Comparison of ENCODE assay signal across 8 mouse cellular contexts in genomic region chr2:155592854-155593283, GRCm38 (mm10). TPM values are rescaled to one million over a fixed set of nuclear protein-coding genes. Genes with fewer than 3 reads are reported as not detected.
DNase-seq lines count a peak whose midpoint lies in the region; ATAC-seq and TF ChIP-seq lines count a peak whose summit lies in the region.

No protein-coding gene starts in this region.

- peak overlapping the region; percentile 67 for H3K4me3 ChIP-seq in kidney, embryonic 16.5 days (ENCODE audit: low read length)
- H3K4me3 ChIP-seq in cortical plate, adult 2 months (ENCODE audit: insufficient read depth, low read length): peak overlapping the region; percentile 60
- peak overlapping the region; percentile 56 for H3K4me3 ChIP-seq in hindbrain, embryonic 15.5 days
- peak overlapping the region; percentile 68 for H3K4me3 ChIP-seq in midbrain, embryonic 15.5 days

- H3K9me3 ChIP-seq in kidney, embryonic 16.5 days (ENCODE audit: low read length): no peaks in the 10 kb centered on the region
- no peaks in the 10 kb centered on the region for H3K9me3 ChIP-seq in hindbrain, embryonic 15.5 days
- no peaks in the 10 kb centered on the region for H3K9me3 ChIP-seq in midbrain, embryonic 15.5 days

- H3K27me3 ChIP-seq in kidney, embryonic 16.5 days (ENCODE audit: insufficient read depth, low read length): no peaks in the 10 kb centered on the region
- 0 out of 2 replicates have a peak, but pooled peaks cover 2% of the 10 kb centered on the region for H3K27me3 ChIP-seq in hindbrain, embryonic 15.5 days
- no peaks in the 10 kb centered on the region for H3K27me3 ChIP-seq in midbrain, embryonic 15.5 days (replicated peaks)

- peak overlapping the region; percentile 71 for H3K27ac ChIP-seq in kidney, embryonic 16.5 days (ENCODE audit: low read length)
- no peak overlapping the region for H3K27ac ChIP-seq in cortical plate, adult 2 months (ENCODE audit: insufficient read depth, low read length)
- H3K27ac ChIP-seq in hindbrain, embryonic 15.5 days (replicated peaks): peak overlapping the region; percentile 77
- H3K27ac ChIP-seq in midbrain, embryonic 15.5 days: peak overlapping the region; percentile 77

- peak overlapping the region; percentile 78 for H3K9ac ChIP-seq in kidney, embryonic 16.5 days (replicated peaks; ENCODE audit: low read length)
- peak overlapping the region; percentile 53 for H3K9ac ChIP-seq in hindbrain, embryonic 15.5 days
- H3K9ac ChIP-seq in midbrain, embryonic 15.5 days: peak overlapping the region; percentile 61

- TF ChIP-seq CTCF in cortical plate, adult 2 months (IDR thresholded peaks at IDR 0.05; ENCODE audit: extremely low read depth, insufficient read depth, low read length): no peak

- no peak for DNase-seq in kidney, adult 18-20 months
- no peak for DNase-seq in layer of hippocampus, postnatal 25 days (ENCODE audit: extremely low spot score in 1 of 2, low spot score in 1 of 2)
- no peak for DNase-seq in gastrocnemius, postnatal 25 days
- DNase-seq in yolk sac, embryonic 10.5 days (ENCODE audit: low spot score): no peak

- no peak; the same call in 1 of the 2 replicates for TF ChIP-seq POLR2A in cortical plate, adult 2 months (IDR thresholded peaks at IDR 0.05; ENCODE audit: extremely low read depth, insufficient read depth, low read length)

- ATAC-seq in kidney, embryonic 16.5 days (ENCODE audit: low FRiP score, low TSS enrichment): no peak
- no peak; the same call in none of the 2 replicates for ATAC-seq in hindbrain, embryonic 15.5 days (ENCODE audit: low FRiP score, low read depth)
- no peak for ATAC-seq in midbrain, embryonic 15.5 days (replicated peaks)

- under 1% methylated on average over 9 of the region's 9 CpGs for WGBS in kidney, embryonic 16.5 days
- 0% methylated on average over 9 of the region's 9 CpGs for WGBS in hindbrain, embryonic 15.5 days
- WGBS in midbrain, embryonic 15.5 days: 1% methylated on average over 9 of the region's 9 CpGs

- H3K4me2 ChIP-seq in kidney, embryonic 16.5 days (replicated peaks; ENCODE audit: low read depth, low read length): peak overlapping the region; percentile 81
- H3K4me2 ChIP-seq in hindbrain, embryonic 15.5 days: peak overlapping the region; percentile 81
- H3K4me2 ChIP-seq in midbrain, embryonic 15.5 days: peak overlapping the region; percentile 90

- peaks cover 11% of the 10 kb centered on the region for H3K4me1 ChIP-seq in kidney, embryonic 16.5 days (ENCODE audit: insufficient read depth, low read length)
- peaks cover 5% of the 10 kb centered on the region for H3K4me1 ChIP-seq in cortical plate, adult 2 months (ENCODE audit: control insufficient read depth, insufficient read depth, low read length)
- peaks cover 18% of the 10 kb centered on the region for H3K4me1 ChIP-seq in hindbrain, embryonic 15.5 days (replicated peaks)
- H3K4me1 ChIP-seq in midbrain, embryonic 15.5 days: peaks cover 12% of the 10 kb centered on the region

- H3K36me3 ChIP-seq in kidney, embryonic 16.5 days (ENCODE audit: insufficient read depth, low read length): no peaks in the 10 kb centered on the region
- H3K36me3 ChIP-seq in hindbrain, embryonic 15.5 days: no peaks in the 10 kb centered on the region
- no peaks in the 10 kb centered on the region for H3K36me3 ChIP-seq in midbrain, embryonic 15.5 days (replicated peaks)

RNA-seq across cellular contexts. Expression of gene Gss, which starts 0.3 kb away (rescaled TPM):
- 65.2 and 71.3 TPM in 2 replicates for polyA plus RNA-seq in kidney, embryonic 16.5 days (2015; fragmentation: Nextera tagmentation; extraction: Ambion mirVana)
- 17.2 and 18.4 TPM in 2 replicates for polyA plus RNA-seq in cortical plate, adult 2 months (2012; rRNA removed)
- 14.9 and 15.3 TPM in 2 replicates for polyA plus RNA-seq in hindbrain, embryonic 15.5 days (2015; fragmentation: Nextera tagmentation; extraction: Ambion mirVana)
- 15.3 and 16.3 TPM in 2 replicates for polyA plus RNA-seq in midbrain, embryonic 15.5 days (2015; fragmentation: Nextera tagmentation; extraction: Ambion mirVana)
- 10 to 100 TPM; 22.6 to 26.5 TPM for total RNA-seq in layer of hippocampus, postnatal 25 days (2021)
- 1 to 10 TPM; 5.6 to 5.9 TPM for total RNA-seq in gastrocnemius, postnatal 25 days (2021)

RNA-seq across cellular contexts. Expression of gene Myh7b, which starts 18.1 kb away (rescaled TPM):
- polyA plus RNA-seq in kidney, embryonic 16.5 days (2015; fragmentation: Nextera tagmentation; extraction: Ambion mirVana): 0.56 and 1.7 TPM in 2 replicates
- polyA plus RNA-seq in cortical plate, adult 2 months (2012; rRNA removed): 10.5 and 13.8 TPM in 2 replicates
- polyA plus RNA-seq in hindbrain, embryonic 15.5 days (2015; fragmentation: Nextera tagmentation; extraction: Ambion mirVana): 1.4 and 1.6 TPM in 2 replicates
- polyA plus RNA-seq in midbrain, embryonic 15.5 days (2015; fragmentation: Nextera tagmentation; extraction: Ambion mirVana): 0.64 and 1.2 TPM in 2 replicates
- 1 to 10 TPM; 2.7 to 3.7 TPM for total RNA-seq in layer of hippocampus, postnatal 25 days (2021)
- 1 to 10 TPM in 1 of 2 experiments, under 1 TPM in 1; 0.88 to 5.0 TPM for total RNA-seq in gastrocnemius, postnatal 25 days (2021)
